Mouse (Mus musculus): ENCODE data around the gene Chchd4.

The Chchd4 gene

GRCm38 (mm10) chr6:91472868-91473804 is at the start of gene Chchd4, which contains the start of gene Tmem43:
Chchd4 (minus strand) TSS chr6:91473546.
Tmem43 (plus strand) TSS chr6:91473703.
- peak; percentile 100 for DNase-seq (ENCODE audit: low read depth, low spot score)

GRCm38 (mm10) chr6:91522816-91523215 is 49.5 kb upstream of the Chchd4 start:
- no peak for DNase-seq (ENCODE audit: low read depth, low spot score)

DNA sequence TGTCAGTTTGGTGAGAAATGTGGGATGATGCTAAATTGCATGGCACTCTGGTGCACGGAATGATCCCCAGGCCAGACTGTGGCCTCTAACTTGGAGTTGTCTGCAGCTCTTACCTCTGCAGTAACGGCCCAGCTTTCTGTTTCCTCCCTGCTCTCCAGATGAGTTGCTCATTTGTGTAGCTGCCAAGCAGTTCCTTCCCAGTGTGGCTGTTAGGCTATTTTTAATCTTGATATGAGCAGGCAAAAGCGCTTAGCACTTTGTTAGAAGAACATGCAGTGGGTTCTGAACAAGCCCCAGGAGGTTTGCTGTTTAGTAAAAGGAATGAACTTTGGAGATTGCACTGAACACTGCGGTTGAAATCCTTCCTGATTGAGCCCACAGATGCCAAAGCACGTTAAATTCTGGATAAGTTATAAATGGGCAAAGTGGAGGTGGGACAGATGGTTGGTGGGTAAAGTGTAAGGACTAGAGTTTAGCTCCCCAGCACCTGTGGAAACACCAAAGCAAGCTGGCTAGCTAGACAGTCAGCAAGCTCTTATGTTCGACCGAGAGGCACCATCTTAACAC is 45.2 kb upstream of the Chchd4 start:
- DNase-seq (ENCODE audit: low read depth, low spot score) = no peak

DNA sequence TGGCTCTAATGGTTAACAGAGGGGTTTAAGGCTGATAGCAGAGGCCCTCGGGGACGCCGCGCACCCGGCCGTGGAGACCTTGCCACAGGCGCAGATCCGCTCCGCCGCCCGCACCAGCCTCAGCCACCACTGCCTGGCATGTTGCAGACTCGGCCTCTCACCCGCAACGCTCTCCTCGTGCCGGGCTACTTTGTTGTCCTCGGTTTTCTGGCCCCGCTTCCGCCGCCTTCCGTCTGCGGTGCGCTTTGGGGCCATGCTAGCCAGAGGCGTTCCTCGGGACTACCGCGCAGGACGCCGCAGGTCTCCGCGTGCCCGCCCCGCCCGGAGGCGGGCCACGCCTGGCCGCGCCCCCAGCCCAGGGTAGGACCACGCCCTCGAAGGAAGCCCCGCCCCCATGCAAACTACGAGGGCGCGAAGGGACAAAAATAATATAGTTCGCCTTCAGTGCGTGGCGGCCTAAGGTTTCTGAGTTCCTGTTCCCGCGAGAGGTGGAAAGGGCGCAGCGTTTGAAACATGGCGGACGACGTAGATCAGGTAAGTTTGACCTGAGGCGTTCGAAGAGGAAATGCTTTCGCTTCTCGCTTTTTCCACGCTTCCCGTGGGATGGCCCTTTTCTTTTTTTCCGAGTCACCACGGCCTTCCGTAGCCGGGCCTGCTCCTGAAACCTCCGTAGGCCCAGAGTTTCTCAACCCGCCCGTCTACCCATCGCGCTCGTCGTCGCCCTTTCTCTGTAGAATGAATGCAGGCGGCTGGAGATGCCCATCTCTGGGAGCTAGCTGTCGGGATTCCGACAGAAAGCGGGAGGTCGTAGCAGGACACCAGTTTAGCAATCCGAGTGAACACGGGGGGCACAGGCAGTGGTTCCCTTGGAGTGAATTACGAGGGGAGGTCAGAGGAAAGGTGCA is 42.5 kb upstream of the Chchd4 start, which contains the start of the genes Xpc and Lsm3:
Gene Xpc (minus strand): TSS at position 344 of the 905 bp plus-strand sequence.
Gene Lsm3 (plus strand): TSS at position 384 of the 905 bp plus-strand sequence.
- DNase-seq (ENCODE audit: low read depth, low spot score) = peak; percentile 98

DNA sequence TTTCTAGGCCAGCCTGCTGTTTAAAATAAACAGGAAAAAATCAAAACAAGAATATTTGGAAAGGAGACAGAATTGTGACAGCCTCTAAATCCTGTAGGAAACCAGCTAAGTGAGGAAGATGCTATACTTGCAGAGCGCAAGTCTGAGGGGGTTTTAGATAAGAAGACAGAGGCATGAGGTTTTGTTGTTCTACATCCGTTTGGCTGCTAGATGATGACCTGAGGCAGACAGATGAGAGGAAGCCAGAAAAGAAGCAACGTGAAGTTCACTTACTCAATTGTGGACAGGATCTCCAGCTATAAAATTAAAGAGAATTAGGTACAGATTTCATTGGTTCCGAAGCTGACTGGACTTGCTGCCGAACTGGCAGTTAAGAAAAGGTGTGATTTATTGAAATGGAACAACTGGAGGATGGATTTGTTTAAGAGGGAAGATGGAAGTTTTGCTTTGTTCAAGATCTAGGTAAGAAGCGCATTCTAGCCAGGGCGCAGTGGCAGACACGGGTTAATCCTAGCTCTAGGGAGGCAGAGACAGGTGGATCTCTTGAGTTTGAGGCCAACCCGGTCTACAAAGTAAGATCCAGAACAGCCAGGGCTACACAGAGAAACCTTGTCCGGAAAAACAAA is 41.5 kb upstream of the Chchd4 start:
- no peak for DNase-seq (ENCODE audit: low read depth, low spot score)

- no peak for DNase-seq (ENCODE audit: low read depth, low spot score)
Measured at GRCm38 (mm10) chr6:91514135-91514534, 40.8 kb upstream of the Chchd4 start.

- DNase-seq (ENCODE audit: low read depth, low spot score) = peak; percentile 50
Measured at GRCm38 (mm10) chr6:91510211-91510610, 36.9 kb upstream of the Chchd4 start.

DNA sequence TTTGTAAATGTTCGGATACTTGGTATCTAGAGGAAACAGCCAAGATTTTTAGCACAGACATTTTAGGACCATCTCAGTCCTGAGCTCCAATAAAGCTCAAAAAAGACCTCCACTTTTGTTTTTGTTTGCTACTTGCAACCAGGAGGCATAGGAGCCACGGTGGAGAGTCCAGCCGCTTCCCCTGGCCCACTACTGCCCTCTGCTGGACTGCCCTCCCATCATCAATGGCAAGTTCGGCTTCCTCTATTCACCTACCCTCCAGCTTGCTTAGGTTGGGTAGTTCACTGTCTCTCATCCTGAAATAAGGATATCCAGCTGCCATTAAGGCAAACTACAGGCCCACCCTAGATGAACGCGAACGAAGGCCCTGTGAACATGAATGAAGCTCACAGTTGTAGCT is 36.0 kb upstream of the Chchd4 start:
- DNase-seq (ENCODE audit: low read depth, low spot score) = peak; percentile 55

GRCm38 (mm10) chr6:91508041-91508440 is 34.7 kb upstream of the Chchd4 start:
- no peak for DNase-seq (ENCODE audit: low read depth, low spot score)

DNA sequence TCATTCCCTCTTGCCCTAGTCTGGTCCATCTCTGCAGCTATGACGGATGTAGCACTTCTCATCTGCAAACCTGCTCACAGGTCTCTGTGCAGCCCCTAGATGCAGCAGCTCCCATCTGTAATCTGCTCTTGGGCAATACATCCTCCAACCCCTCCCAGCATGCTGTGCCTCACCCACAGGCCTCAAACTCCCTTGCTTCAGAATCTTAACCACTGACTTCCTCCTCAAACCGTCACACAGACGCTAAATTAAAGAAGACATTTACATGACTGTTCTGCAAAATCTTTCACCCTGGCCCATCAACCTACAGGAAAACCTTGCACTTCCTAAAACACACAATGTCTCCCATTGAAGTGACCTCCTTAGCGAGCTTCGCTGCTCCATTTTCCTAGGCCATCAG is 32.7 kb upstream of the Chchd4 start:
- no peak for DNase-seq (ENCODE audit: low read depth, low spot score)

- no peak for DNase-seq (ENCODE audit: low read depth, low spot score)
Measured at GRCm38 (mm10) chr6:91503302-91503701, 30.0 kb upstream of the Chchd4 start.

GRCm38 (mm10) chr6:91494526-91494925 is 21.2 kb upstream of the Chchd4 start:
- DNase-seq (ENCODE audit: low read depth, low spot score) = peak; percentile 39

GRCm38 (mm10) chr6:91493053-91493452 is 19.7 kb upstream of the Chchd4 start:
- no peak for DNase-seq (ENCODE audit: low read depth, low spot score)

DNA sequence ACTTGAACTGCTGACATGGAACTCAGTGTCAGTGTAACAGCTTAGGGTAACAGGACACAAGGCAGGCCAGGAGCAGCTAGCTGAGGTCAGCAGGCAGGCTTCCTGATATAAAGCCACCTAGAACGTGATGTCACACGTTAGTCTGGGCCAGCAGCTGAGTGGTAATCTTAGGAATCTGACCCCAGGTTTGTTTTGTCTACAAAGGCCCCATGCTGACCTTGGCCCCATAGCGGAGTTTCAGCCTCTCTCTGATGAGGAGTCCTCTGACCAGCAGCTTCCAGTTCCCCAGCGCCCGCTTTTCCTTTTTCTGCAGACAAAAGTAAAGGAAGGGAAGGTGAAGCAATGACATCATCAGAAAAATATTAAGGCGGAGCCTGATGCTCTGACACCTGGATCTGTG is 17.7 kb upstream of the Chchd4 start:
- no peak for DNase-seq (ENCODE audit: low read depth, low spot score)

DNA sequence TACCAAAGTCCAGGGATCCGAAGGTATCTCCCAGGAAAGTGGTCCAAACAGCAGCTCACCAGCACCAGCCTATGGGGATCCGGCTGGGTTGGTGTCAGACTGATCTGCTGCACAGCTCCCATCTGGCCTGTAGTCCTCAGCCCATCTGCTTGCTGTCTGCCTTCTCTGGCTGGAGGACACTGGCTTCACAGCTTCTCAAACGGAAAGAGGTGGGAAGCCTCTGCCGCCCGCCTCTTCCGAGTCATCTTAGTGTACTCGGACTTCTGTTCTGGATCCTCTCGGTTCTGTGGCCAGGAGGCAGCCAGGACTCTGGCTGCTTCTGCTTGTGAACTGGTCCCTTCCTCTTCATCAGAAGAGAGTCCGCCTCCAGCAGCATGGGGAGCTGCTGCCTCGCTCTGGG is 16.5 kb upstream of the Chchd4 start:
- no peak for DNase-seq (ENCODE audit: low read depth, low spot score)

- DNase-seq (ENCODE audit: low read depth, low spot score) = peak; percentile 53
Measured at GRCm38 (mm10) chr6:91488496-91489212, 15.3 kb upstream of the Chchd4 start.

DNA sequence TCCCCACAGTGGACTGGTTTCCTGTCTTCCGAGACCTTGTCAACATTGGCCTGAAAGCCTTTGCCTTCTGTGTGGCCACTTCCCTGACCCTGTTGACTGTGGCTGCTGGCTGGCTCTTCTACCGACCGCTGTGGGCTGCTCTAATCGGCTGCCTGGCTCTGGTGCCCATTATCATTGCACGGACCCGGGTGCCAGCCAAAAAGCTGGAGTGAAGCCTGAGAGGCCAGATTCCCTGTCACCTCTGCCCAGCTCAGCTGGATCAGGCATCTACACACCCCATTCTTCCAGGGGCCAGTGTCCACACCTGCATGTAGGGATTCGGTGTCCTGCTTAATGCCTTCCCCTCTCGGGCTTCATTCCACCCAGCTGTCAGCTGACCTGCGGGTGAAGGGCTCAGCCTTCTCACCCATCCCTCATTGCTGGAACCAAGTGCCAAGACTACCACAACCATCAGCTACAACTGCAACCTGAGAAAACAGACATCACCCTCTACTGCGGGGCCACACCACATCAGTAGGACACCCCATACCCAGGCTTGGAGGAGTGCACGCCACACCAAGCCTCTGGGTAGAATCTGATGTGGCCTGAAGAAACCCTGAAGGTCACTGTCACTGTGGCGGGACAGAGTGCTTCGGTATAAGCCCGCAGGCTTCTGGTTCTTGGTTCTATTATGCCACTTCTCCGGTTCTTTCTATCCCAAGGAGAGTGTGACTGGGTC is 13.5 kb upstream of the Chchd4 start:
- DNase-seq (ENCODE audit: low read depth, low spot score) = no peak

DNA sequence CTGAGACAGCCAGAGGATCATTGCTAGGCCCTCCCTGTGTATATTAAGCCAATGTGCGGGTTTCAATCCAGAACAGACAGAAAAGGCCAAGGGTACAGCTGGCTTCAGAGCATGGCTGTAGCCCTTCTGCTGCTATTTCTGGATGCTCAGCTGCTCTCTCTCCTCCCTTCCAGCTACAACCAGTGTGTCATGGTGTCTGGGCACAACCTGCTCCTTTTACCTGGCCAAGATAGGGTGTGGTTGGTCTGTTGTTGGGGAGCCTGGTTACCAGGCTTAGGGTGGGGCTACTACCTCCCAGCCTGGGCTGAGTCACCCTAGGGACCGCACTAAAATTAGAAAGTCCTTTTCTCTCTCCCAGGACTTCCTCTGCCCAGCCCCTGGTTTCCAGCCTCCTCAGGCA is 10.0 kb upstream of the Chchd4 start:
- DNase-seq (ENCODE audit: low read depth, low spot score) = no peak

GRCm38 (mm10) chr6:91476541-91476940 is 3.2 kb upstream of the Chchd4 start:
- DNase-seq (ENCODE audit: low read depth, low spot score) = peak; percentile 42

All from R1 (cell line).